Mouse (Mus musculus) monocyte, adult 2 months (primary cell): ENCODE data around the gene Swsap1.

Experiments
- DNase-seq, 2 experiments: peaks; one replicate each; pipeline ENCODE4 v3.0.0; 2022; ENCODE audit warnings: low spot score in 2 of 2, low read depth in 1 of 2

Gene Swsap1

GRCm38 (mm10) chr9:21962010-21962409 lies 6.5 kb downstream of the Swsap1 start:
- DNase-seq, result no peak

- no peak for DNase-seq
Measured at GRCm38 (mm10) chr9:21962416-21963059, 7.0 kb downstream of the Swsap1 start.

GRCm38 (mm10) chr9:21963417-21963816 lies 7.9 kb downstream of the Swsap1 start, which contains the start of gene Epor:
TSS of gene Epor (minus strand) at chr9:21963506.
- no peak for DNase-seq

- DNase-seq, result no peak
Measured at GRCm38 (mm10) chr9:21968883-21969282, 13.3 kb downstream of the Swsap1 start.

GRCm38 (mm10) chr9:21969304-21969703 lies 13.7 kb downstream of the Swsap1 start:
- DNase-seq, result no peak

- DNase-seq, result no peak
Measured at GRCm38 (mm10) chr9:21976626-21977175, 21.1 kb downstream of the Swsap1 start.

- no peak for DNase-seq
Measured at GRCm38 (mm10) chr9:21977331-21977730, 21.8 kb downstream of the Swsap1 start.

GRCm38 (mm10) chr9:21977972-21978371 lies 22.4 kb downstream of the Swsap1 start:
- DNase-seq, result no peak

- DNase-seq, result no peak
Measured at GRCm38 (mm10) chr9:21978398-21979128, 23.0 kb downstream of the Swsap1 start.

GRCm38 (mm10) chr9:21983911-21984310 lies 28.4 kb downstream of the Swsap1 start:
- DNase-seq, result no peak

- no peak for DNase-seq
Measured at GRCm38 (mm10) chr9:21987592-21988342, 32.2 kb downstream of the Swsap1 start.

GRCm38 (mm10) chr9:21988421-21989101 lies 33.0 kb downstream of the Swsap1 start:
- no peak for DNase-seq

- DNase-seq, result no peak
Measured at GRCm38 (mm10) chr9:21989230-21990110, 33.9 kb downstream of the Swsap1 start, which contains the start of gene Rgl3. TSS of gene Rgl3 (minus strand) at chr9:21989446.

- no peak for DNase-seq
Measured at GRCm38 (mm10) chr9:21992227-21992626, 36.7 kb downstream of the Swsap1 start.

GRCm38 (mm10) chr9:21996178-21996867 lies 40.8 kb downstream of the Swsap1 start:
- DNase-seq, result no peak

GRCm38 (mm10) chr9:22000296-22000695 lies 44.7 kb downstream of the Swsap1 start:
- DNase-seq, result no peak

- no peak for DNase-seq
Measured at GRCm38 (mm10) chr9:22001633-22002032, 46.1 kb downstream of the Swsap1 start.

- peak; percentile 99 to 100 for DNase-seq
Measured at GRCm38 (mm10) chr9:22002194-22003162, 46.9 kb downstream of the Swsap1 start, which contains the start of the genes Ccdc151 and Prkcsh. TSS of gene Ccdc151 (minus strand) at chr9:22002634. TSS of gene Prkcsh (plus strand) at chr9:22002806.
